9 mouse cellular contexts compared by ENCODE assay signal in genomic region chr19:42673133-42673532, GRCm38 (mm10).
DNase-seq lines count a peak whose midpoint lies in the region; ATAC-seq and TF ChIP-seq lines count a peak whose summit lies in the region.
"Had no signal": no experiment of that assay in that cellular context is flagged by ENCODE, and none has a peak within 500 bp of the region (broad histone marks: within the 10 kb centered on the region; RNA-seq: fewer than 3 reads in every experiment).

No protein-coding gene starts in this region.

- H3K4me1 ChIP-seq in forebrain, postnatal 0 days (ENCODE audit: insufficient read depth) = 0 out of 2 replicates have a peak, but pooled peaks cover 3% of the 10 kb centered on the region
- no peaks in the 10 kb centered on the region for H3K4me1 ChIP-seq in lung, adult 2 months (ENCODE audit: control insufficient read depth, insufficient read depth, low read length)

- no peak for TF ChIP-seq CTCF in forebrain, postnatal 0 days (IDR thresholded peaks at IDR 0.05; ENCODE audit: low read depth)
- no peak for TF ChIP-seq CTCF in lung, adult 2 months (IDR thresholded peaks at IDR 0.05; ENCODE audit: insufficient read depth, low read length)

- no peak overlapping the region for H3K27ac ChIP-seq in forebrain, postnatal 0 days (ENCODE audit: low read depth, low read length)
- H3K27ac ChIP-seq: limb, embryonic 12.5 days had no signal

- no peaks in the 10 kb centered on the region for H3K36me3 ChIP-seq in forebrain, postnatal 0 days (ENCODE audit: insufficient read depth)
- H3K36me3 ChIP-seq: limb, embryonic 12.5 days had no signal

- peak; percentile 52 to 62 for DNase-seq in cerebellum, postnatal 10 days
- DNase-seq in forebrain, postnatal 0 days = peak; percentile 73
- peak; percentile 35 for DNase-seq in kidney, postnatal 10 days
- peak; percentile 82 for DNase-seq in mesoderm, embryonic 11.5 days (ENCODE audit: low read depth, low spot score)
- no peak for DNase-seq in urinary bladder, adult 2 months (ENCODE audit: low spot score)
- DNase-seq in ovary, postnatal 14 days (ENCODE audit: low spot score) = no peak
- DNase-seq in ovary, postnatal 36 days (ENCODE audit: low spot score) = no peak
- no peak for DNase-seq in lung, adult 2 months

- no peaks in the 10 kb centered on the region for H3K27me3 ChIP-seq in forebrain, postnatal 0 days (ENCODE audit: insufficient read depth, low read length)
- H3K27me3 ChIP-seq: limb, embryonic 12.5 days had no signal

- WGBS in forebrain, postnatal 0 days = 14% methylated on average over 9 of the region's 9 CpGs
- 48% methylated on average over 9 of the region's 9 CpGs for WGBS in lung, adult 2 months

- no peaks in the 10 kb centered on the region for H3K9me3 ChIP-seq in forebrain, postnatal 0 days (ENCODE audit: low read length)

- peak; percentile 88 for ATAC-seq in forebrain, postnatal 0 days

- no peak for TF ChIP-seq POLR2A in lung, adult 2 months (IDR thresholded peaks at IDR 0.05; ENCODE audit: borderline replicate concordance, extremely low read depth, low read depth, low read length)

- H3K4me3 ChIP-seq in forebrain, postnatal 0 days (ENCODE audit: low read depth, low read length) = no peak overlapping the region
- H3K4me3 ChIP-seq in lung, adult 2 months (replicated peaks; ENCODE audit: extremely low read depth, low read depth, low read length) = no peak overlapping the region
- H3K4me3 ChIP-seq: limb, embryonic 12.5 days had no signal

- no peak overlapping the region for H3K4me2 ChIP-seq in forebrain, postnatal 0 days (ENCODE audit: low read depth)
- H3K4me2 ChIP-seq: limb, embryonic 12.5 days had no signal

- no peak overlapping the region for H3K9ac ChIP-seq in forebrain, postnatal 0 days
- H3K9ac ChIP-seq: limb, embryonic 12.5 days had no signal

Comparison
In these comparisons a context has a peak if more than half of its experiments do, and no peak if none do; other contexts are left out.
1. DNase-seq: peak in cerebellum, postnatal 10 days (2 of 2), forebrain, postnatal 0 days (single experiment), kidney, postnatal 10 days (single experiment) and mesoderm, embryonic 11.5 days (single experiment); none in urinary bladder, adult 2 months (single experiment), ovary, postnatal 14 days (single experiment), ovary, postnatal 36 days (single experiment) and lung, adult 2 months (single experiment).